Mouse (Mus musculus): ENCODE data around the gene Ano10. TPM values are rescaled to one million over a fixed set of nuclear protein-coding genes. Genes with fewer than 3 reads are reported as not detected.

The Ano10 gene
- polyA plus RNA-seq, 1 experiment = 3.2 TPM

GRCm38 (mm10) chr9:122193361-122193760, 100.9 kb downstream of the Ano10 start:
- Histone ChIP-seq H3K9me3 (no peaks in the 10 kb centered on the region), H3K36me3 (replicated peaks; ENCODE audit: low read length) (no peaks in the 10 kb centered on the region)
- TF ChIP-seq GATA1 (IDR thresholded peaks at IDR 0.05; ENCODE audit: borderline replicate concordance, low read length) = no peak
- no peak for TF ChIP-seq FLI1 (IDR thresholded peaks at IDR 0.05; ENCODE audit: low read length)

GRCm38 (mm10) chr9:122188724-122189123, 105.5 kb downstream of the Ano10 start:
- Histone ChIP-seq H3K4me1 (peaks cover 51% of the 10 kb centered on the region), H3K4me3 (replicated peaks) (no peak overlapping the region), H3K36me3 (replicated peaks; ENCODE audit: low read length) (no peaks in the 10 kb centered on the region), H3K27me3 (replicated peaks) (peaks cover 17% of the 10 kb centered on the region), H3K9me3 (no peaks in the 10 kb centered on the region)
- TF ChIP-seq FLI1 (IDR thresholded peaks at IDR 0.05; ENCODE audit: low read length) (no peak), GATA1 (IDR thresholded peaks at IDR 0.05; ENCODE audit: borderline replicate concordance, low read length) (no peak)

More at GRCm38 (mm10) chr9:122193361-122193760, 100.9 kb downstream of the Ano10 start:
- Histone ChIP-seq H3K4me1 (peaks cover 16% of the 10 kb centered on the region), H3K4me3 (replicated peaks) (no peak overlapping the region), H3K27me3 (replicated peaks) (peaks cover 38% of the 10 kb centered on the region)

- no peak for TF ChIP-seq FLI1 (IDR thresholded peaks at IDR 0.05; ENCODE audit: low read length)
- TF ChIP-seq GATA1 (IDR thresholded peaks at IDR 0.05; ENCODE audit: borderline replicate concordance, low read length) = no peak
- no peaks in the 10 kb centered on the region for H3K36me3 ChIP-seq (replicated peaks; ENCODE audit: low read length)
- H3K27me3 ChIP-seq (replicated peaks) = peaks cover 16% of the 10 kb centered on the region
- H3K9me3 ChIP-seq = no peaks in the 10 kb centered on the region
- peaks cover 51% of the 10 kb centered on the region for H3K4me1 ChIP-seq
- H3K4me3 ChIP-seq (replicated peaks) = peak overlapping the region; percentile 8
These were observed 106.7 kb downstream of the Ano10 start for GRCm38 (mm10) chr9:122187451-122187921.

- Histone ChIP-seq H3K27me3 (replicated peaks) (peaks cover 9% of the 10 kb centered on the region), H3K4me1 (peaks cover 51% of the 10 kb centered on the region), H3K9me3 (no peaks in the 10 kb centered on the region), H3K36me3 (replicated peaks; ENCODE audit: low read length) (no peaks in the 10 kb centered on the region), H3K4me3 (replicated peaks) (no peak overlapping the region)
- no peak for TF ChIP-seq FLI1 (IDR thresholded peaks at IDR 0.05; ENCODE audit: low read length)
- no peak for TF ChIP-seq GATA1 (IDR thresholded peaks at IDR 0.05; ENCODE audit: borderline replicate concordance, low read length)
These were observed 107.5 kb downstream of the Ano10 start for GRCm38 (mm10) chr9:122186643-122187226.

DNA sequence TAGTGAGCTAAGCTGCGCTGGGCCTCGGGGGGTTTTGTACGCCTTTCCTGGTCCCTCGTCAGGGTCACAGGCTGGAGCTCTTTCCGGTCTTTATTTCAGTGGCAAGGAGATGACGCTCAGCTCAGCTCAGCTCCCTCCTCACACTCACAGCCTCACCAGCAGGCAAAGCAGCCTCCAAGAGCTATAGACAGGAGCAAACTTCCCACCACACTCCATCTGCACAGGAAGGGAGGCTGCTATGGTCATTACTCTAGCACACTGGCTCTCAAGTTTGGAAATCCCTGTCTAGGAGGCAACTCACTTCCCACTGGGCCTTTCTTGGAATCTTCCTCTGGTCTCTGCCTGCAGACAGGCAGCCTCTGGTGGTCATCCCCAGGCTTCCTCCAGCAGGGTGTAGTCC, 108.3 kb downstream of the Ano10 start:
- Histone ChIP-seq H3K27me3 (replicated peaks) (peaks cover 11% of the 10 kb centered on the region), H3K4me3 (replicated peaks) (no peak overlapping the region), H3K9me3 (peaks cover 6% of the 10 kb centered on the region), H3K4me1 (peaks cover 51% of the 10 kb centered on the region), H3K36me3 (replicated peaks; ENCODE audit: low read length) (no peaks in the 10 kb centered on the region)
- TF ChIP-seq FLI1 (IDR thresholded peaks at IDR 0.05; ENCODE audit: low read length) = no peak
- TF ChIP-seq GATA1 (IDR thresholded peaks at IDR 0.05; ENCODE audit: borderline replicate concordance, low read length) = no peak

- Histone ChIP-seq H3K4me3 (replicated peaks) (no peak overlapping the region), H3K27me3 (replicated peaks) (peaks cover 14% of the 10 kb centered on the region), H3K9me3 (peaks cover 7% of the 10 kb centered on the region), H3K36me3 (replicated peaks; ENCODE audit: low read length) (no peaks in the 10 kb centered on the region), H3K4me1 (peaks cover 53% of the 10 kb centered on the region)
- TF ChIP-seq GATA1 (IDR thresholded peaks at IDR 0.05; ENCODE audit: borderline replicate concordance, low read length) (no peak), FLI1 (IDR thresholded peaks at IDR 0.05; ENCODE audit: low read length) (no peak)
These were observed 109.2 kb downstream of the Ano10 start for GRCm38 (mm10) chr9:122185061-122185460.

DNA sequence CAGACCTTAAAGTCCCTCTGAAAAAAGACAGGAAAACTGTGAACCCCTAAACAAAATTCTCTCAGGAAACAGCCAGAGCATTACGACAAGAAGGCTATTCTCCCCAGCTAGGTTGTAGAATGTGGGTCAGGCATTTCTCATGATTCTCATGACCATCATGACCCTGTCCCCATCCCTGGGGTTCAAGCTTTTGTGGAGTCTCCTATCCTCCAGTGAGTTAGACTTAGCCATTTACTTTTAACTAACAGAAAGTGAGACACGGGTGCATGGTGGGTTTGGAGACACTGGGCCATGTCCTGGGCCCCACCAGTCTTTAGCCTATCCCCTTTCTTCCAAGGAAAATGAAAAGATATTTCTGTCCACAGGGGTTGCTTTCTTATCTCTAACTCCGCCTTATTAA, 109.9 kb downstream of the Ano10 start:
- Histone ChIP-seq H3K4me1 (peaks cover 50% of the 10 kb centered on the region), H3K4me3 (replicated peaks) (no peak overlapping the region), H3K36me3 (replicated peaks; ENCODE audit: low read length) (no peaks in the 10 kb centered on the region), H3K27me3 (replicated peaks) (peaks cover 20% of the 10 kb centered on the region), H3K9me3 (peaks cover 7% of the 10 kb centered on the region)
- no peak for TF ChIP-seq GATA1 (IDR thresholded peaks at IDR 0.05; ENCODE audit: borderline replicate concordance, low read length)
- TF ChIP-seq FLI1 (IDR thresholded peaks at IDR 0.05; ENCODE audit: low read length) = no peak

DNA sequence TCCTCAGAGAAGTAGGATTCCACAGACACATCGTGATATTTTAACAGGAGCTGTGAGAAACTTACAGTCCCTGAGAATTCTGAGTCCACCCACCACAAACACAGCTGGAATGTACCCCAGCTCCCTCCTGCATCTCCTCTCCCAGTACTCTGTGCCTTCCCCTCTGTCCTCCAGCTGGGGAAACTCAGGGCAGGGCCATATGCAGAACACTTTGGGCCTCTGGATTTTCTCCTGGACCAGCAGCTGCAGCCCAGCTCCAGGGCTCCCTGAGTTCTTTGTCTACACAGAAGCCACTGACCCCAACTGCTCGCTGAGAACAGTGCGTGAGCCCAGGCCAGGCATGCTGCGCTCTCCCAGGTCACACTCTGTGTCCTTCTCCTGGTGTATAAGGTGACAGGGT, 111.1 kb downstream of the Ano10 start:
- peaks cover 7% of the 10 kb centered on the region for H3K9me3 ChIP-seq
- H3K27me3 ChIP-seq (replicated peaks) = peaks cover 32% of the 10 kb centered on the region
- no peak overlapping the region for H3K4me3 ChIP-seq (replicated peaks)
- H3K4me1 ChIP-seq = peaks cover 42% of the 10 kb centered on the region
- no peaks in the 10 kb centered on the region for H3K36me3 ChIP-seq (replicated peaks; ENCODE audit: low read length)
- no peak for TF ChIP-seq FLI1 (IDR thresholded peaks at IDR 0.05; ENCODE audit: low read length)
- TF ChIP-seq GATA1 (IDR thresholded peaks at IDR 0.05; ENCODE audit: borderline replicate concordance, low read length) = no peak

GRCm38 (mm10) chr9:122180105-122180504, 114.1 kb downstream of the Ano10 start:
- H3K27me3 ChIP-seq (replicated peaks) = peaks cover 59% of the 10 kb centered on the region
- TF ChIP-seq GATA1 (IDR thresholded peaks at IDR 0.05; ENCODE audit: borderline replicate concordance, low read length) (no peak), FLI1 (IDR thresholded peaks at IDR 0.05; ENCODE audit: low read length) (no peak)
- no peaks in the 10 kb centered on the region for H3K36me3 ChIP-seq (replicated peaks; ENCODE audit: low read length)
- H3K4me1 ChIP-seq = peaks cover 14% of the 10 kb centered on the region
- H3K9me3 ChIP-seq = peaks cover 7% of the 10 kb centered on the region
- H3K4me3 ChIP-seq (replicated peaks) = no peak overlapping the region

DNA sequence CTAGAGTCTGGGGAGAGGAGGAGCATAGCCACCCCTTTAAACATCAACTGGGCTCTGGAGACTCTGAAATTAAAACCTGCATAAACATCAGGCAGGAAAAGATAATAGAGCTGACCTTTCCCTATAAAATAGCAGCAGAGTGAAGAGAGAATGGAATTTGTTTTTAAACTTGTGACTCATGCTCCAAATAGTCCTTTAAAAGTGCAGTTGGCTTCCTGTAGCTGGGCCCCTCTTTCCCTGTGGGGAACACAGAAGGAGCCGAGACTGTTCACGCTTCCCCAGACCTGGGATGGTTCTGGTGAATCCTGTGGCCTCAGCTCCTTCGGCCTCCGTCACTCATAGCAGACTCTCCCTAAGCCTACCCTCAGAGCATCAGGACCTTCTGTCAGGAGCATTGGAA, 115.8 kb downstream of the Ano10 start:
- peaks cover 72% of the 10 kb centered on the region for H3K27me3 ChIP-seq (replicated peaks)
- peaks cover 9% of the 10 kb centered on the region; the same call in 1 of the 2 replicates for H3K4me1 ChIP-seq
- peaks cover 7% of the 10 kb centered on the region for H3K9me3 ChIP-seq
- H3K4me3 ChIP-seq (replicated peaks) = no peak overlapping the region
- H3K36me3 ChIP-seq (replicated peaks; ENCODE audit: low read length) = no peaks in the 10 kb centered on the region
- TF ChIP-seq FLI1 (IDR thresholded peaks at IDR 0.05; ENCODE audit: low read length) (no peak), GATA1 (IDR thresholded peaks at IDR 0.05; ENCODE audit: borderline replicate concordance, low read length) (no peak)

All from megakaryocyte, embryonic 14.5 days (primary cell).